ENCODE assay signal across 10 mouse cellular contexts in genomic region chr9:62222481-62222880, GRCm38 (mm10). TPM values are rescaled to one million over a fixed set of nuclear protein-coding genes. Genes with fewer than 3 reads are reported as not detected.
A peak's percentile ranks its signal among the peaks of the same experiment; 100 is the strongest.
DNase-seq lines count a peak whose midpoint lies in the region; ATAC-seq lines count a peak whose summit lies in the region.
"Had no signal": no experiment of that assay in that cellular context is flagged by ENCODE, and none has a peak within 500 bp of the region (broad histone marks: within the 10 kb centered on the region; RNA-seq: fewer than 3 reads in every experiment).

No protein-coding gene starts in this region.

- no peak overlapping the region for H3K4me2 ChIP-seq in forebrain, embryonic 14.5 days (ENCODE audit: low read length)
- H3K4me2 ChIP-seq in forebrain, embryonic 12.5 days = no peak overlapping the region

- 0 out of 2 replicates have a peak, but pooled peaks have one; percentile 46 for ATAC-seq in forebrain, embryonic 14.5 days
- no peak for ATAC-seq in forebrain, embryonic 12.5 days (ENCODE audit: low FRiP score)

- WGBS in forebrain, embryonic 14.5 days = 12% methylated on average over 10 of the region's 10 CpGs
- WGBS in forebrain, embryonic 12.5 days = 14% methylated on average over 10 of the region's 10 CpGs
- WGBS in embryonic facial prominence, embryonic 10.5 days = 21% methylated on average over 10 of the region's 10 CpGs

- H3K27ac ChIP-seq in forebrain, embryonic 14.5 days (ENCODE audit: low read depth, low read length) = peak overlapping the region; percentile 54; the same call in 1 of the 2 replicates
- no peak overlapping the region for H3K27ac ChIP-seq in forebrain, embryonic 12.5 days
- 0 out of 2 replicates have a peak overlapping the region, but pooled peaks have one; percentile 27 for H3K27ac ChIP-seq in embryonic facial prominence, embryonic 10.5 days (replicated peaks)
- H3K27ac ChIP-seq: layer of hippocampus, adult 2 months had no signal

- no peak overlapping the region for H3K4me3 ChIP-seq in forebrain, embryonic 14.5 days (ENCODE audit: low read depth, low read length)
- no peak overlapping the region for H3K4me3 ChIP-seq in forebrain, embryonic 12.5 days (replicated peaks)
- no peak overlapping the region for H3K4me3 ChIP-seq in embryonic facial prominence, embryonic 10.5 days
- H3K4me3 ChIP-seq: layer of hippocampus, adult 2 months had no signal

- no peaks in the 10 kb centered on the region for H3K27me3 ChIP-seq in forebrain, embryonic 14.5 days (replicated peaks; ENCODE audit: control insufficient read depth, insufficient read depth, low read length)
- peaks cover 4% of the 10 kb centered on the region; the same call in 1 of the 2 replicates for H3K27me3 ChIP-seq in forebrain, embryonic 12.5 days
- H3K27me3 ChIP-seq in embryonic facial prominence, embryonic 10.5 days (replicated peaks; ENCODE audit: low read depth, poor library complexity, severe bottlenecking) = peaks cover 14% of the 10 kb centered on the region

- H3K9ac ChIP-seq in forebrain, embryonic 14.5 days (ENCODE audit: low read length) = no peak overlapping the region
- H3K9ac ChIP-seq in forebrain, embryonic 12.5 days = no peak overlapping the region

- intact Hi-C loops in left cerebral cortex, postnatal 36 days (cut with DNase I) = loop anchor here (2.0 kb wide), 1 partner anchor 20 kb away; no protein-coding TSS in a partner anchor
- intact Hi-C loops in heart, postnatal 10 days (cut with DNase I) = no loop called here

- no peaks in the 10 kb centered on the region for H3K4me1 ChIP-seq in forebrain, embryonic 14.5 days (ENCODE audit: control insufficient read depth, insufficient read depth, low read length)
- H3K4me1 ChIP-seq in forebrain, embryonic 12.5 days = peaks cover 7% of the 10 kb centered on the region
- H3K4me1 ChIP-seq in embryonic facial prominence, embryonic 10.5 days = peaks cover 10% of the 10 kb centered on the region

- no peaks in the 10 kb centered on the region for H3K9me3 ChIP-seq in forebrain, embryonic 14.5 days (replicated peaks; ENCODE audit: control insufficient read depth, low read length)
- no peaks in the 10 kb centered on the region for H3K9me3 ChIP-seq in forebrain, embryonic 12.5 days
- no peaks in the 10 kb centered on the region for H3K9me3 ChIP-seq in embryonic facial prominence, embryonic 10.5 days

- peak; percentile 66 for DNase-seq in forebrain, embryonic 14.5 days (ENCODE audit: low spot score)
- DNase-seq in ES-CJ7 (ENCODE audit: low read depth, low spot score) = peak; percentile 88
- no peak for DNase-seq in embryonic facial prominence, embryonic 10.5 days (ENCODE audit: low spot score)
- DNase-seq in left cerebral cortex, postnatal 36 days (ENCODE audit: low spot score in 2 of 2) = peak; percentile 56 to 62
- DNase-seq in heart, adult 9 months (ENCODE audit: low spot score in 2 of 2) = no peak
- no peak for DNase-seq in heart, postnatal 10 days
- no peak for DNase-seq in urinary bladder, postnatal 4 days (ENCODE audit: low spot score in 2 of 2)

- H3K36me3 ChIP-seq in forebrain, embryonic 14.5 days (ENCODE audit: control insufficient read depth, insufficient read depth, low read length) = no peaks in the 10 kb centered on the region
- no peaks in the 10 kb centered on the region for H3K36me3 ChIP-seq in forebrain, embryonic 12.5 days (replicated peaks)
- no peaks in the 10 kb centered on the region for H3K36me3 ChIP-seq in embryonic facial prominence, embryonic 10.5 days (replicated peaks)

RNA-seq across cellular contexts. Expression of gene Spesp1, which starts 59.5 kb away (rescaled TPM):
- polyA plus RNA-seq in forebrain, embryonic 14.5 days (2014; fragmentation: Nextera tagmentation; extraction: Ambion mirVana) = not detected in 2 replicates
- not detected in 2 replicates for polyA plus RNA-seq in forebrain, embryonic 12.5 days (2016; fragmentation: Nextera tagmentation; extraction: Ambion mirVana)
- not detected in 2 replicates for polyA plus RNA-seq in embryonic facial prominence, embryonic 10.5 days (2016; fragmentation: Nextera tagmentation; extraction: Ambion mirVana)
- total RNA-seq in left cerebral cortex, postnatal 36 days (2021) = under 1 TPM in 1 of 2 experiments, not detected in 1; 0.16 TPM
- total RNA-seq in heart, postnatal 10 days (2021) = not detected
- polyA plus RNA-seq: cortical plate, adult 2 months had no signal

Comparison
In these comparisons a context has a peak if more than half of its experiments do, and no peak if none do; other contexts are left out.
1. DNase-seq: peak in forebrain, embryonic 14.5 days (single experiment), ES-CJ7 (single experiment) and left cerebral cortex, postnatal 36 days (2 of 2); none in embryonic facial prominence, embryonic 10.5 days (single experiment), heart, adult 9 months (0 of 2), heart, postnatal 10 days (0 of 2) and urinary bladder, postnatal 4 days (0 of 2).